Mouse (Mus musculus) CH12.LX (cell line): ENCODE measurements around the gene Nomo1.

Source experiments
- CTCF ChIP-seq, 2 experiments: IDR thresholded peaks in 1 of 2; conservative IDR thresholded peaks in 1 of 2; 2 replicates each; pipeline ENCODE4 v1.5.1; 2011 to 2012; ENCODE audit warnings: low read depth in 2 of 2, low read length in 2 of 2, improper control_type of control experiment in 1 of 2, inconsistent platforms in 1 of 2, mild to moderate bottlenecking in 1 of 2, moderate library complexity in 1 of 2
- EP300 ChIP-seq: IDR thresholded peaks from 2 replicates; pipeline ENCODE4 v1.6.1; 2011; ENCODE audit warnings: low read length, improper control_type of control experiment
- MAFK ChIP-seq: IDR thresholded peaks from 2 replicates; pipeline ENCODE4 v1.6.1; 2011; ENCODE audit warnings: low read length, improper control_type of control experiment; ENCODE audit not compliant: insufficient replicate concordance

- no peak for TF ChIP-seq CTCF (conservative IDR thresholded peaks at IDR 0.05 in 1 of 2, IDR thresholded peaks at IDR 0.05 in 1 of 2; ENCODE audit: low read depth in 2 of 2, low read length in 2 of 2)
- no peak for TF ChIP-seq EP300
- TF ChIP-seq MAFK: no peak
These were observed 64.9 kb downstream of the Nomo1 start for GRCm38 (mm10) chr7:46098221-46098918.
